Mouse (Mus musculus): ENCODE measurements around the gene AU022252.

DNA sequence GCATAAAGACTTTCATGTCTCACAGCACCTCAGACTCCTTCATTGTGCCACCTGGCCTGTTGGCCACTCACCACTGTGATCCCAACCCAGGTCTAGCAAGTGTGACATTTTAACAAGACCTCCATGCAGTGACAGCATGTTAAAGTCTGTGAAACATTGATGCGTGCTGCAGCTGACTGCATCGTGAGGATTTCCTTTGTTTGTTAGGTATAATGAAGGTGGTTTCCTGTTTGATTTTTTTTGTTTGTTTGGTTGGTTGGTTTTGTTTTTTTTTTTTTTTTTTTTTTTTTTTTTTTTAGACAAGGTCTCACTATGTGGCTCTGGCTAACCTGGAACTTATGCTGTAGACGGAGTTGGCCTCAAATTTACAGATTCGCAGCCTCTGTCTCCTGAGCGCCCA lies 30.0 kb upstream of the AU022252 start:
- TF ChIP-seq POLR2A (IDR thresholded peaks at IDR 0.05; ENCODE audit: borderline replicate concordance, insufficient read depth, low read length), result no peak
- TF ChIP-seq CTCF (IDR thresholded peaks at IDR 0.05; ENCODE audit: borderline replicate concordance, insufficient read depth, low read depth, low read length), result no peak
